Mouse (Mus musculus) lung, embryonic 15.5 days (tissue): ENCODE data around the gene Lpcat2. TPM values are rescaled to one million over a fixed set of nuclear protein-coding genes. Genes with fewer than 3 reads are reported as not detected.
A peak's percentile ranks its signal among the peaks of the same experiment; 100 is the strongest.

Source experiments
- ATAC-seq: fragments of 200-750 bp; cut with Nextera tagmentation; 2 replicates; pipeline ENCODE4 v1.8.0; 2017; ENCODE audit warnings: moderate number of reproducible peaks, borderline replicate concordance; ENCODE audit not compliant: low FRiP score, low TSS enrichment; ENCODE audit errors: extremely low read depth
- H3K27ac ChIP-seq: fragments of 300-500 bp; sonication (generic); 2 replicates; pipeline ENCODE4 v1.5.1; 2015; ENCODE audit warnings: moderate library complexity, mild to moderate bottlenecking, inconsistent platforms
- H3K27me3 ChIP-seq: fragments of 300-500 bp; sonication (generic); 2 replicates; pipeline ENCODE4 v1.6.1; 2015; ENCODE audit warnings: inconsistent platforms
- H3K36me3 ChIP-seq: fragments of 300-500 bp; sonication (generic); 2 replicates; pipeline ENCODE4 v1.6.1; 2015; ENCODE audit warnings: inconsistent platforms
- H3K4me1 ChIP-seq: fragments of 300-500 bp; sonication (generic); 2 replicates; pipeline ENCODE4 v1.6.1; 2015; ENCODE audit warnings: inconsistent platforms
- H3K4me2 ChIP-seq: fragments of 300-500 bp; sonication (generic); 2 replicates; pipeline ENCODE4 v1.6.1; 2015; ENCODE audit warnings: inconsistent platforms, mild to moderate bottlenecking, moderate library complexity
- H3K4me3 ChIP-seq: fragments of 300-500 bp; sonication (generic); 2 replicates; pipeline ENCODE4 v1.5.1; 2015; ENCODE audit warnings: mild to moderate bottlenecking, inconsistent platforms
- H3K9ac ChIP-seq: fragments of 300-500 bp; sonication (generic); 2 replicates; pipeline ENCODE4 v1.6.1; 2015; ENCODE audit warnings: inconsistent platforms
- H3K9me3 ChIP-seq: fragments of 300-500 bp; sonication (generic); 2 replicates; pipeline ENCODE4 v1.6.1; 2016; ENCODE audit warnings: inconsistent platforms
- WGBS: fragments of 180-500 bp; shearing (Covaris S2); methylation state at CpG from one replicate; pipeline ENCODE4 v1.1.7; 2015; 5-methylcytosine and 5-hydroxymethylcytosine counted together
- microRNA-seq: library from miRNA; unstranded; fragments of <30 nt; microRNA quantifications from one replicate; pipeline ENCODE4, GENCODE M21; 2016
- polyA plus RNA-seq: library from polyadenylated mRNA; unstranded; fragments of >200 nt; fragmentation: Nextera tagmentation; extraction: Ambion mirVana; gene quantifications from 2 replicates; pipeline ENCODE4 v1.2.1, GENCODE M21; 2015

The Lpcat2 gene
- polyA plus RNA-seq, 1 experiment from 2014 or later = 7.8 TPM

DNA sequence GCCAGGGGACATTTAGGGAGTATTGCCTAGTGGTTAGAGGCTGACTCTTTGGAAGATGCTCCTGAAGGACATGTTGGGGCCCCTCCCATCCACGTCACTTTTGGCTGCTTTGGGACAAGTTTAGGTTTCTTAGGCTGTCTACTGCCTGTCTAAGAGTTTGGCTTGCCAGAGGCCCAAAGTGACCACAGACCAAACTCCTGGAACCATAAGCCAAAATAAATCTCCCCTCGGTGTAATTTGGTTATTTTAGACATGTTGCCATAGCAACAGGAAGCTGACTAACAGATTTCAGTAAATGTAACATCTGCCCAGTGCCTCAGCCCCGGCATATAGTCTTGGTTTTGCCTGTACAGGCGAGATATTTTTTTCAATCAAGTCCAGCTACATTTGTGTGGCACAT, 82.9 kb downstream of the Lpcat2 start:
- no peak overlapping the region for H3K4me3 ChIP-seq
- H3K9me3 ChIP-seq = no peaks in the 10 kb centered on the region
- H3K4me2 ChIP-seq = no peak overlapping the region
- H3K27ac ChIP-seq = no peak overlapping the region
- ATAC-seq = no peak
- H3K9ac ChIP-seq = no peak overlapping the region
- no peaks in the 10 kb centered on the region for H3K36me3 ChIP-seq
- H3K4me1 ChIP-seq = 0 out of 2 replicates have a peak, but pooled peaks cover under 1% of the 10 kb centered on the region
- no peaks in the 10 kb centered on the region for H3K27me3 ChIP-seq
- whole genome bisulfite sequencing = 69% methylated on average over 4 of the region's 4 CpGs

DNA sequence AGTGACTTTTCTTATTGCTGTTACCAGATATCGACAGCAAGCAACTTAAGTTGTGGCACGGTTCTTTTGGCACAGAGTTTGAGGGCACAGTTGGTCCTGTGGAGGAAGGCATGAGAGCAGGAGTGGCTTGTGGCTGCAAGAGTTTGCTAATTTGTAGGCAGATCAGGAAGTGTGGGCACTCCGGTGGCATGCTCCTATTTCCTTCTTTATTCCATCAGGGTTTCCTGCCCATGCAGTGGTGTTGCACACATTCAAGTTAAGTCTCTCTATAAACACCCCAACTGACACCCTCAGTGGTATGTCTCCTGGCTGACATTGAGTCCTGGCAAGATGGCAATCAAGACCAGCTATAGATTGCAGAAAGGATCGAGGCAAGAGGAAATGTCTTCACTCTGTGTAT, 93.9 kb downstream of the Lpcat2 start:
- Histone ChIP-seq H3K27ac (no peak overlapping the region), H3K4me1 (peaks cover 11% of the 10 kb centered on the region; the same call in 1 of the 2 replicates), H3K9ac (no peak overlapping the region), H3K36me3 (no peaks in the 10 kb centered on the region), H3K27me3 (no peaks in the 10 kb centered on the region), H3K9me3 (no peaks in the 10 kb centered on the region), H3K4me2 (no peak overlapping the region), H3K4me3 (no peak overlapping the region)
- WGBS = 81% methylated on average over 4 of the region's 4 CpGs
- no peak for ATAC-seq

DNA sequence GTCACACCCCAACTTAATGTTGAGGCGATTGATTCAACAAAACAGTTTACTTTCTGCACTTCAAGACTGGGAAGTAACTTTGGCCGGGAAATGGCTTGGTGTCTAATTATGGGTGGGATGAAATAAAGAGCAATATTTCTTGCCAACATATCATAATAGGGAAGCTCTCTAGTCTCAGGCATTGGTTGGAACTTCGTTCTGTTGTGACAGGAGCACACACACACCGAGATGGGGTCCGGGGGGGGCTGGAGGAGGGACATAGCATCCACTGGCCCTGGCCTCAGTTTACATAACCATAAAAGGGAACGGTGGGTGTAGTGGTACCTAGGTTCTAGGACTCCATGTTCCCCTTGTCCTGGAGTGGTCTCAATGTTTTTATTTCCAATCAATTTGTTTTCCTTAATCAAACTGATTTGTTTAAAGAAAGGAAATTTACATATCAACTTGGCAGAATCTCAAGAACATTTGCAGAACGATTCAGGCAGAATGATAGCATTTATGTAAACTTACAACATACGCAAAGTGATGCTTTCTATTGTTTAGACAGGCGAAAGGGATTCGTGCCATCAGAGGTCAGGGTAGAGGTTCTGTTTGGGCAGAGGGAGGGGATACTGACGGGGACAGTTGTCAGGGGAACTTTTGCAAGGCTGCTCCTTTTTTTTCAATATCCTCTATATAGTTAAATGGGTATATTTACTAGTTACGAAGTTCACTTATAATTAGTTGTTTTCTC, 95.7 kb downstream of the Lpcat2 start:
- ATAC-seq = peak; percentile 75; the same call in 1 of the 2 replicates
- H3K4me3 ChIP-seq = no peak overlapping the region

DNA sequence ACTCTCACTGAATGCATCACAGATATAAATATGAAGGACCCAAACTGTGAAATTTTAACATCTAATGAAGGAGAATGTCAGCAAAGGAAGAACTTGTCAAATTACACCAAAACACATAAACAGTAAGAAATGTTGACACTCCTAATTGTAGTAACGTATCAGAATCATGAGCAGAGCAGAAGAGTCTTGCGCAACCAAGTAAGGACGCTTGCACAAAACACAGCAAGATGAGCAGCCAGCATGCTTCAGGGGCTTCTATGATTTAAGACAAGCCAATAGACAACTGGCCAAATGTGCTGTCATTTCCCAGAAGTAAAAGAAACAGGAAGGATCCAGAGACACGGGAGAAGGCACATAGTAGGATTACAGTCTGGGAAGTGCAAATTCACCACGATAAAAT, 98.9 kb downstream of the Lpcat2 start:
- Histone ChIP-seq H3K36me3 (no peaks in the 10 kb centered on the region), H3K9ac (no peak overlapping the region), H3K4me1 (peaks cover 11% of the 10 kb centered on the region; the same call in 1 of the 2 replicates), H3K27me3 (peaks cover 9% of the 10 kb centered on the region; the same call in 1 of the 2 replicates), H3K9me3 (no peaks in the 10 kb centered on the region), H3K27ac (no peak overlapping the region), H3K4me2 (no peak overlapping the region), H3K4me3 (no peak overlapping the region)
- WGBS = 51% methylated on average over 5 of the region's 5 CpGs
- ATAC-seq = no peak

More for the DNA sequence above, 95.7 kb downstream of the Lpcat2 start:
- no peak overlapping the region for H3K4me2 ChIP-seq
- H3K36me3 ChIP-seq = no peaks in the 10 kb centered on the region
- no peak overlapping the region for H3K9ac ChIP-seq
- WGBS = 28% methylated on average over 12 of the region's 12 CpGs
- H3K9me3 ChIP-seq = no peaks in the 10 kb centered on the region
- H3K4me1 ChIP-seq = peaks cover 11% of the 10 kb centered on the region; the same call in 1 of the 2 replicates
- peak overlapping the region; percentile 42; the same call in 1 of the 2 replicates for H3K27ac ChIP-seq
- H3K27me3 ChIP-seq = no peaks in the 10 kb centered on the region

DNA sequence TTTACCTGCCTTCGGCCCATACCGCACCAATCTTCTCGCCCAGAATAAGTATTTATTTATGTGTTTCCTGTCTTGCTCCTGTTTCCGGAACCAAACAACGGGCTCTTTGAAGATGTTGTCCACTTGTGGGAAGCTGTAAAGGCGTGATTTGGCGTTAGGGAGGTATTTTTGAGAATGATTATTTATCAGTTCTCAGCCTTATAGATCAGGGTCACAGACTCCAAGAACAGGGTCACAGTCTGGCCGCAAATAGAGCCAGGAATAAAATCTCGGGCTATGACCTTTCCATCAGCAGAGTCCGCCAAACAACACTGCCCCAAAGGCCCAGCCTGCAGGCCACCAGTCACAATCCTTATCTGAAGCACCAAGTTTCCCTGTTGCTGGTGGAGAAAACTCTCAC, 104.6 kb downstream of the Lpcat2 start, which contains the start of gene Slc6a2:
Slc6a2 (plus strand) TSS at position 301 of the 400 bp plus-strand sequence.
- peaks cover 64% of the 10 kb centered on the region for H3K27me3 ChIP-seq

DNA sequence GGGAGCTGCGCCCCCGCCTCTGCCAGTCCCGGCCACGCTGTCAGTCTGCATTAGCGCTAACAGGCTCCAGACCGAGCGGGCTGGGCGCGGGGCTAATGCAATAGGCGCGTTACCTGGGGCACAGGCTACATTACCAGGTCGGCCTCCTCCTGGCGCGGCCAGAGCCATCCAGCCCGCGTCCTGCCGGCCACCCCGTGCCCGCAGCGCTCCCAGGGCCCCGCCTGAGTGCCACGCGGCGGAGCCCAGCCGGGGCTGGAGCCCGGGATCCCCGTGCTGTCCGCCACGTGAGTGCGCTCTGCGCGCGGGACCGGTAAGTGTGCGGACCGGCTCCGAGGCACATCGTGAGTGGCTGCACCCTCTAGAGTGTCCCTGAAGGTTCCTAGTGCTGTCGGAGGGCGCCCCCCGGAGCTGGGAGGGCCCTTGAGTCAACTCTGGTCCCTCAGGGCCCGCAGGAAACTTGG, 105.3 kb downstream of the Lpcat2 start:
- H3K9ac ChIP-seq = peak overlapping the region; percentile 36
- H3K9me3 ChIP-seq = no peaks in the 10 kb centered on the region
- no peak overlapping the region for H3K27ac ChIP-seq
- H3K4me3 ChIP-seq = peak overlapping the region; percentile 39
- H3K4me1 ChIP-seq = peaks cover 13% of the 10 kb centered on the region
- peak overlapping the region; percentile 87 for H3K4me2 ChIP-seq
- 2% methylated on average over 42 of the region's 42 CpGs for WGBS
- peak; percentile 63 for ATAC-seq
- H3K36me3 ChIP-seq = no peaks in the 10 kb centered on the region
- peaks cover 66% of the 10 kb centered on the region for H3K27me3 ChIP-seq

More for the DNA sequence above, 104.6 kb downstream of the Lpcat2 start, which contains the start of gene Slc6a2:
- WGBS = 64% methylated on average over 10 of the region's 10 CpGs
- H3K4me1 ChIP-seq = peaks cover 13% of the 10 kb centered on the region
- no peak within 1 kb of the TSS for H3K27ac ChIP-seq
- no peak for ATAC-seq
- H3K9ac ChIP-seq = peak within 1 kb of the TSS; percentile 36
- H3K9me3 ChIP-seq = no peaks in the 10 kb centered on the region
- peak within 1 kb of the TSS; percentile 87 for H3K4me2 ChIP-seq
- no peaks in the 10 kb centered on the region for H3K36me3 ChIP-seq
- H3K4me3 ChIP-seq = peak within 1 kb of the TSS; percentile 39

DNA sequence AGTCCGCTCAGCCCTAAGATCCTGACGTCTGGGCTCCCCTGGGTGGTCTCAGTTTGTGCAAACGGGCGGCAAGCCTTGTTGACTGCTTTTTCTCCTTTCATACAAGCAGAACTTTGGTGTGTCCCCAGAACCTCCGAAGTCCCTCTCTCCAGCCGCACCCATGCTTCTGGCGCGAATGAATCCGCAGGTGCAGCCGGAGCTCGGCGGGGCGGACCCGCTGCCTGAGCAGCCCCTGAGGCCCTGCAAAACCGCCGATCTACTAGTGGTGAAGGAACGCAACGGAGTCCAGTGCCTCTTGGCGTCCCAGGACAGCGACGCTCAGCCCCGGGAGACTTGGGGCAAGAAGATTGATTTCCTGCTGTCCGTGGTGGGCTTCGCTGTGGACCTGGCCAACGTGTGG, 105.9 kb downstream of the Lpcat2 start:
- Histone ChIP-seq H3K36me3 (no peaks in the 10 kb centered on the region), H3K9ac (no peak overlapping the region), H3K27ac (no peak overlapping the region), H3K4me3 (peak overlapping the region; percentile 39), H3K4me2 (peak overlapping the region; percentile 87), H3K4me1 (peaks cover 13% of the 10 kb centered on the region), H3K9me3 (no peaks in the 10 kb centered on the region), H3K27me3 (peaks cover 66% of the 10 kb centered on the region)
- no peak for ATAC-seq
- under 1% methylated on average over 25 of the region's 25 CpGs for WGBS

DNA sequence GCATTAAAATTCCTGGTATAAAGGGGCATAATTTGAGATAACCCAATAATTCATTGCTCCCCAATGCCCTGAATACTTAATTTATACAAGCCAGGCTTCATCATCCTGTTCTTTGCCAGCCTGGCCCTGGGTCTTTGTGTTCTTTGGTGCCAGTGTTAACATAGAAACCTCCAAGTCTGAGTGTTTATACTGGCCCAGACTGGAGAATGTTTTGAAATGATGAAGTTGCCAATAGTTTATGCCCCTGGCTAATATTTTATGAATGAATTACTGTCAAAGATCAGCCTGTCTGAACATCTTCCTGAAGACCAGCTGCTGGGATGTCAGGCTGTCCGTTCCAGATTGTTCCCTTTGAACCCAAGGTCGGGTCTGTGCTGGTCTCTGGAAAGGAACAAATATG, 109.4 kb downstream of the Lpcat2 start:
- H3K36me3 ChIP-seq = no peaks in the 10 kb centered on the region
- H3K4me3 ChIP-seq = no peak overlapping the region
- H3K9me3 ChIP-seq = no peaks in the 10 kb centered on the region
- peaks cover 52% of the 10 kb centered on the region for H3K27me3 ChIP-seq
- WGBS = 34% methylated on average over 2 of the region's 2 CpGs
- H3K4me2 ChIP-seq = no peak overlapping the region
- no peak overlapping the region for H3K27ac ChIP-seq
- H3K4me1 ChIP-seq = peaks cover 13% of the 10 kb centered on the region
- no peak overlapping the region for H3K9ac ChIP-seq
- no peak for ATAC-seq

Small RNAs within 50 kb of the gene (microRNA-seq; reads per million reads assigned to microRNA genes)
- gene Gm22151 = not detected

Other genes with a start within 250 kb of the Lpcat2 start
- 0.08 TPM in 1 of 2 replicates, not detected in the other for gene Irx6, start 181.1 kb upstream of the Lpcat2 start, polyA plus RNA-seq
- gene Mmp2, start 28.0 kb upstream of the Lpcat2 start, polyA plus RNA-seq = 241 and 244 TPM in 2 replicates
- 0.21 and 0.40 TPM in 2 replicates for gene Capns2, start 46.1 kb downstream of the Lpcat2 start, polyA plus RNA-seq
- 0.25 and 0.72 TPM in 2 replicates for gene Slc6a2, start 104.7 kb downstream of the Lpcat2 start, polyA plus RNA-seq
- not detected in 2 replicates for gene Ces1a, start 192.9 kb downstream of the Lpcat2 start, polyA plus RNA-seq
- 0.24 TPM in 1 of 2 replicates, not detected in the other for gene Ces1b, start 224.7 kb downstream of the Lpcat2 start, polyA plus RNA-seq